Mouse (Mus musculus) cerebellum, adult 9-11 months (tissue): ENCODE measurements around the gene Rnase2b.
"Not testable (repeated sequence)": the region's sequence is repeated elsewhere in the genome, so short reads cannot be mapped to it uniquely, and the experiment has no call there.

Experiments
- DNase-seq: peaks from one replicate; pipeline ENCODE4 v3.0.0; 2022

Gene Rnase2b

DNA sequence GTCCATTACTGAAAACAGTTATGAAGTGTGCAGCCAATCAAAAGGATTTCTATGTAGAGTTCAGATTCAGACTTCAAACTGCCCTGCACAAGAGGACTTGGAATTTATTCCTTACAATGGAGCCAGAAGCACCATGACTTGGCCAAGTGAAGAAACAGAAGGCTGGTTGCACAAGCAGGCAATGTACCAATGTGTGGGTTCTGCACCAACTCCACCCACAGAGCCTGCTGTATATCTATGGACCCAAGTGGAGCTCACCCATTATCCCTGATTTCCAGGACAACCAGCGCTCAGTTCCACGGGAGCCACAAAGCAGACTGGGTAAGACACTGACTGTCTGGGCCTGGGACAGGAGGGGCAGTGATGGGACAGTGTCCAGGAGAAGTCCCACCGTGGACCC is at the start of gene Rnase2b:
Rnase2b (plus strand) TSS at position 285 of the 400 bp plus-strand sequence.
- not testable (repeated sequence) for DNase-seq

- no peak for DNase-seq
These were observed 48.6 kb upstream of the Rnase2b start for GRCm38 (mm10) chr14:51113476-51113875.

- no peak for DNase-seq
These were observed 48.0 kb upstream of the Rnase2b start, which contains the start of gene Eddm3b for GRCm38 (mm10) chr14:51113916-51114560. Gene Eddm3b, plus strand, starts transcription at chr14:51114426.

DNA sequence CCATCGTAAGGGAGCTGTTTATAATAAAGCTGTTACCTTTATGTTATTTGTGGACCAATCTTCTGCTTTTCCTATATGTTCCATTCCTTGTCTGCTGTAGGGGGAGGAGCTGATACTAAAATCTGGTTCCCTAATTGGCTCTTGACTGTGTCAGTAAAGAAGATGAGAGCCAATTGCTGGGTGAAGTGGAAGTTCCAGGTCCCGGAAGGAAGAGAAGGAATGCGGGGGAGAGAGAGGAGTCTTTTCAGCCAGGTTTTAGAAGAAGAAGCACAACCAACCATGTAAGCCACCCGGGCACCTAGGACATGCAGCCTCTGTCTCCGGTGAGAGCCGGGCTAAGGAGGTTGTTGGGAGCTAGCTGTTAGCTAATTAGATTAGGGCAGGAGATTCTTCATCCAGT is 36.4 kb upstream of the Rnase2b start:
- DNase-seq, result no peak

DNA sequence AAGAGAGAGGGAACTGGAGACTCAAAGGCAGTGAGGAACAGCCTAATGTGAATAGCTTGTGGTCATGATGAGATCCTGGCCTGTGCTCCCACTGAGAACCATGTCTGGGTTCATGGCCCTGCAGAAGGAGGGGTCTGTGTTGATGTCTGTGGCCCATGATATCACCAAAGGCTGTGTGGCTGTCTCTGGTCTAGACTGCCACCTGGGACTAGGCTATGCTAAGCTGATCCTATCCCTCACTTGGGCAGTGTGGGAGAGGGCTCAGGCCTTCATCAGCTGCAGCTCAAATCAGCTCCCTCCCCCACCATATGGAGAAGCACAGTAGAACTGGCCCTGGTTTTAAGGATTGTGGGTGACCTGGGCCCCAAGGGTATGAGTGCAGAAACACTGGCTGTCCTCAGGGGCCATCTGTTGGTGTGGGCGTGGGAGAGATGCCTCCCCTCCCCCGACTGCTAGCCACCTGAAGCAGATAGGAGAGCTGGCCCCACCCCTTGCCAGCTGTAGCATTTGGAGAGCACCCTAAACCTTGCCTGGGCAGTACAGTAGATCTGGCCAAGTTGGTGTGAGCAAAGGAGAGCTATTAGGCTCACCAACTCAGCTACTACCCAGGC is 34.3 kb upstream of the Rnase2b start:
- no peak for DNase-seq

GRCm38 (mm10) chr14:51128775-51129623 is 33.1 kb upstream of the Rnase2b start:
- no peak for DNase-seq

- no peak for DNase-seq
These were observed 32.5 kb upstream of the Rnase2b start for GRCm38 (mm10) chr14:51129624-51129975.

DNA sequence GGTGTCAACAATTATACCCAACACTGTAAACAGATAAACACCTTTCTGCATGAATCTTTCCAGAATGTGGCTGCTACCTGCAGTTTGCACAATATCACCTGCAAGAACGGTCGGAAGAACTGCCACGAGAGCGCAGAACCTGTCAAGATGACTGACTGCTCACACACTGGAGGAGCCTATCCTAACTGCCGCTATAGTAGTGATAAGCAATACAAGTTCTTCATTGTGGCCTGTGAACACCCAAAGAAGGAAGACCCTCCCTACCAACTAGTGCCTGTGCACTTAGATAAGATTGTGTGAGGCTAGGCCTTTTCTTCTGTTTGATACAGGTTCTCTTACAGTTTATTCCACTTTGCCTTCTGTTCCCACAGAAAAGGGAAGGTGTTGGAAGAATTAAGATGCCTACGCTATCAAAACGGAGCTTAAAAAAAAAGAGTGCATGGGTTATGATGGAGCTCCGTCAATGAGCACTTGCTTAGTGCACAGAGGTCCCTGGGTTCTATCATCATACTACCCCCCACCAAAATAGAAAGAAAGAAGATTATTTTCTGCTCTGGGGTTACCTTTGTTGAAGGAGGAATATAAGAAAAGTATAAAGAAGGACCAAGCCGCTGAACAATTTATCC is 31.6 kb upstream of the Rnase2b start:
- DNase-seq, result no peak

DNA sequence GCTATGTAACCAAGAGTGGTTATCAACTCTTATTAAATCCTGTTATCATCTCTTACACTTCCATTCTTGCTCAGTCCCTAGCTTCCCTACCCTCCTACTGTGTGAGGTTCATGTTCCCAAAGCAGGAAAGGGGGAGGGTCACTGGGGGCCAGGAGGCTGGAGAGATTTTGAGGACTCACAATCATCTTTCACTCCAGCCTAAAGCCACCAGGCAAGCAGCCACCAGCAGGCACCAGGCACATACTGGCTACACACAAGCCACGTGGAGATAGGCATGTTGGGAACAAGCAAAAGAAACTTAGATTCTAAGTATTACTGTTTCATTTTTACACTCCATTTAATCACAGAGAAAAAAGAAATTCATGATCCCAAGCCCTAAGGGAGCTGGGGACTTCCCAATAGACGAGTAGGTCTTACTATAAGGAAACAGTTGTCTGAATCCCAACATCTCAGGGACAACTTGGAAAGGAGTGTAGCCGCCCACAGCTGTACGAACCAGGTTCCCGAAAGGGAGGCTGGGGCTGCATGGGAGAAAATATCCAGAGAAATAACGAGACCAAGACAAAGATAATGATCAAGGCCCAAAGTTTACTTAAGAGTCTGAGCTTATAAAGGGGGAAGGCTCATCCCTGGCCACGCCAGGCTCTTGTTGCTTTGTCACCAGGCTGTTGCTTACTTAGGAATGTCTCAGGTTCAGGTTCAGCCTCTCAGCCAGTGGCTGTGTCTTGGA is 30.8 kb upstream of the Rnase2b start:
- no peak for DNase-seq

- no peak for DNase-seq
These were observed 29.7 kb upstream of the Rnase2b start for GRCm38 (mm10) chr14:51132372-51132771.

DNA sequence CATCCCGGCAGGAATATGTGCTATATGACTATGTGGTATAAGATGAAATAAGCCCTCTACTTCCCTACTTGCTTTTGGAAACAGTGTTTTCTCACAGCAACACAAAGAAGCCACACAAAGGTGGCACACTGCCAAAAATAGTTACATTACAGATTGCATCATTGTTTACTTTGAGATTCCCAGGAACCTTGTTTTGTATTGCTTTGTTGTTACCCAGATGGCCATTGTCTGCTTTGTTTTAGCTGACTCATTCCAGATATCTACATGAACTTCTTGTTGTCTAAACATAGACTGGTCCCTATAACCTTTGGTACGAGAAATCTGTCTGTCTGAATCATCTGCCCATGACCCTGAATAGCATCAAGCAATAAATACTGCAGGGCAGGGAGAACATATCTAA is 21.7 kb upstream of the Rnase2b start:
- no peak for DNase-seq

DNA sequence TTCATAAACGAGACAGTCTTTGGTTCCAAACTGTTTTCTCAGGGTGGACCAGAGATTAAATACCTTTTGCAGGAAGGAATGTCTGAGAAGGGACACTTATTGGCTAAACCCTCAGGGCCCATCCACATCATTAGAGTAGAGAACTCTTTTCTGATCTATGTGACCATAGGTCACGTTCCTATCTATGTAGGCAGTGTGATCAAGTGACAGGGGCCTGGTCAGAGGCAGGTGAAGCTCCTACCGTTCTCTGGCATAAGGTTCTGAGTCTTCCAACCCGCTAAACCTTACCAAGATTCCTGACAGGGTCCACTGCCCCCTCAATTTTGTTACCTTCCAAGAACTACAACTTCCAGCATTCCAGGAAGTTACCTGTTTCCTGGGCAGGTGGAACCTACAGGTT is 19.9 kb upstream of the Rnase2b start:
- no peak for DNase-seq

DNA sequence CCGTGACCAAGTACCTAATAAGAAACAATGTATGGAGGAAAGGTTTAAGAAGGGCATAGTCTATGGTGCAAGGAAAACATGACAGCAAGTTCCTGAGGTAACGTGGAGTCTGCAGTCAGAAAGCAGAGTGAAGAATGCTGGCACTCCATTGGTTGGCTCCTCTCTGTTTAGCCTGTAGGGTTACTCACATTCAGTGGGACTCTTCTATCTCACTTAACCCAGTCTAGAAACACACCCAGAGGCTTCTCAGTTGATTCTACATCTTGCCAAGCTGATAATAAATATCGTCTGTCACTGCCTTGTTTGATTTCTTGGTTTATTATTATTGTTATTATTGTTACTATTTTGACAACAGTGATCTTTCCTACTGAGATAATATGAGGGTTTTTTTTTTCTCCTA is 19.5 kb upstream of the Rnase2b start:
- DNase-seq, result no peak

GRCm38 (mm10) chr14:51143287-51143686 is 18.8 kb upstream of the Rnase2b start:
- DNase-seq, result no peak

GRCm38 (mm10) chr14:51143937-51144336 is 18.1 kb upstream of the Rnase2b start:
- DNase-seq, result no peak

- DNase-seq, result no peak
These were observed 17.6 kb upstream of the Rnase2b start for GRCm38 (mm10) chr14:51144451-51144850.

DNA sequence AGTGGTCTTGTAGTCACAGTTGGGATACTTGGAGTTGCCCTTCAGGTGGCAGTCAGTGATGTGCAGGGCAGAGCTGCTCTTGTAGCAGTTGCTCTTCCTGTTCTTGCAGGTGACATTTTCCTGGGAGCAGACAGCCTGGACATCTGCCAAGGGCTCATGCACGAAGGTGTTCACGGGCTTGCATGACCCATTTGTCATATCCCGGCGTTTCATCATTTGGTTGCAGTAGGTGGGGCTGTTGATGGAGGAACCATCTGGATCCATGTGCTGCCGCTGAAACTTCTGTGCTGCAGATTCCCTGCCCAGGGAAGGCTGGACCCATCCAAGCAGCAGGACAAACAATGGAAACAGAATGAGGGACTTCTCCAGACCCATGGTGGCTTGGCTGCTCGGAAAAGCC is 16.5 kb upstream of the Rnase2b start:
- DNase-seq, result no peak

DNA sequence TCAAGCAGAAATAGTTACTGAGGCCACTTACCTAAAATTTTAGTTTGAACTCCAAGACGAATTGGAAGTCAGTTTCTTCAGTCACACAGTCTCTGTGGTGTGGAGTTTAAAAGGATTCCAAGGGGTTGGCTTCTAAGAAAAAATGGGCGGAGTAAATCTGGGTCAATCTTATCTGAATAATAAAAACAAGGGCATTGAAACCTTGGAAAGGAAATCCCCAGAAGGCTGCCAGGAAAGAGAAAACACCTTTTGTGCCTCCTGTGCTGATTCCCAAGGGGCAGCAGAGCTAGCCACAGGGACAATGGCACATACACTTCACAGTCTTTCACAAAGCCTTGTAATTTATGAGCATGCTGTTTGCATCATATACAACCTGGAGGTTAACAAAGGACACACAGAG is 15.4 kb upstream of the Rnase2b start, which contains the start of gene Rnase1:
Rnase1 (minus strand) TSS at position 101 of the 400 bp plus-strand sequence.
- no peak for DNase-seq

DNA sequence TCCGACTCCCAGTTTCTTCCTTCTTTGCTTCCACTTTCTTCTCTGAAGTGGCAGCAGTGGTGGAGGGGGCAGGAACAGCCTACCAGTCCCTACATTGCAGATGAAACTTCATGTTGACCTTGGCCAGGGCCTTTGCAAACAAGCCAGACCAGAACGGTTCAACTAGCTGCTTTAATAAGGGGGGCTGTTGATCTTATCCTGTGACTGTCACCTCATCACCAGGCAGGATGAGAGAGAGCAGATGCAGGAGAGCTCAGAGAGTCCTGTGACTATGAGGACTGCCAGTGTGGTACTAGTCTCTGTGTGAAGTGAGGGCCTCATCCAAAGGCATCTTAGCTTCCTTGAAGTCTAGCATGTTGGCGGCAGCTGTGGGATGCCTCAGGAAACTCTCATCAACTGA is 14.1 kb upstream of the Rnase2b start:
- DNase-seq, result no peak

DNA sequence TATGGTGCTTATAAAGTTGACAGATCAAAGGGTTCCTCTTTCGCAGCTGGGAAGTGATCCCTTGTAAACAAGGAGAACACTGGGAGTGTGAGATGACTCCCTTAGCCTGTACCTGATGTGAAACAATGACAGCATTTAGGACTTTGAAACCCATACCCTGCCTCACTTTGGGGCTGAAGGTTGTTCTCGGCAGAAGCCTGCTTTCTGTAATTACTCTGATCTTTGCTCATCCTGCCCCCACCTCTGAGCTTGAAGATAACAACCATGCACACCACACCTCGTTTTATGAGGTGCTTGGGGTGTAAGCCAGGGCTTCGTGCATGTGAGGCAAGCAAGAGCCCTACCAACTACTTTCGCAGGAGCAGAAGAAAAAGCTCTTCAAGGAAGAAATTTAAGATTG is 12.9 kb upstream of the Rnase2b start:
- DNase-seq, result no peak

- DNase-seq, result no peak
These were observed 11.7 kb upstream of the Rnase2b start for GRCm38 (mm10) chr14:51150206-51150831.

- no peak for DNase-seq
These were observed 9.7 kb upstream of the Rnase2b start for GRCm38 (mm10) chr14:51152249-51152870.
